Mouse (Mus musculus) ES-E14 (cell line): ENCODE measurements around the gene Obscn. TPM values are rescaled to one million over a fixed set of nuclear protein-coding genes. Genes with fewer than 3 reads are reported as not detected.

ENCODE experiments used
- DNase-seq: peaks from one replicate; pipeline ENCODE4 v3.0.0-alpha.2; 2013; ENCODE audit warnings: low read depth, low spot score
- H3K27ac ChIP-seq: 2 replicates; pipeline ENCODE4 v1.5.1; 2012; ENCODE audit warnings: low read depth, mild to moderate bottlenecking, low read length, moderate library complexity, mixed read lengths; ENCODE audit not compliant: poor library complexity, insufficient read depth, severe bottlenecking
- H3K36me3 ChIP-seq: 2 replicates; pipeline ENCODE4 v1.6.1; 2012; ENCODE audit warnings: mild to moderate bottlenecking, low read length, moderate library complexity, mixed read lengths; ENCODE audit not compliant: control insufficient read depth, poor library complexity, insufficient read depth, severe bottlenecking
- H3K4me1 ChIP-seq, 2 experiments: fragments of 150-350 bp in 1 of 2; sonication (generic) in 1 of 2; 2 replicates each; pipeline ENCODE4 v1.6.1; 2012; ENCODE audit warnings: low read length in 2 of 2, mild to moderate bottlenecking in 1 of 2, mixed read lengths in 1 of 2; ENCODE audit not compliant: control insufficient read depth in 2 of 2, insufficient read depth in 2 of 2, poor library complexity in 1 of 2
- H3K4me3 ChIP-seq, 2 experiments: fragments of 150-350 bp in 1 of 2; sonication (generic) in 1 of 2; 2 replicates each; pipeline ENCODE4 v1.5.1; 2012; ENCODE audit warnings: low read length in 2 of 2, low read depth in 1 of 2, mild to moderate bottlenecking in 1 of 2, mixed read lengths in 1 of 2; ENCODE audit not compliant: insufficient read depth in 1 of 2, poor library complexity in 1 of 2, severe bottlenecking in 1 of 2
- H3K9ac ChIP-seq: 2 replicates; pipeline ENCODE4 v1.6.1; 2012; ENCODE audit warnings: low read depth, mild to moderate bottlenecking, low read length, mixed read lengths; ENCODE audit not compliant: poor library complexity, insufficient read depth, severe bottlenecking
- H3K9me3 ChIP-seq: fragments of 150-350 bp; sonication (generic); 2 replicates; pipeline ENCODE4 v1.6.1; 2012; ENCODE audit warnings: low read depth, mild to moderate bottlenecking, low read length; ENCODE audit not compliant: control insufficient read depth, insufficient read depth
- CHD2 ChIP-seq: IDR thresholded peaks from 2 replicates; pipeline ENCODE4 v1.6.1; 2014; ENCODE audit warnings: mild to moderate bottlenecking, low read depth, low read length, inconsistent platforms
- HCFC1 ChIP-seq: IDR thresholded peaks from 2 replicates; pipeline ENCODE4 v1.6.1; 2012; ENCODE audit warnings: low read length, inconsistent platforms, borderline replicate concordance; ENCODE audit not compliant: insufficient read depth
- MAFK ChIP-seq: IDR thresholded peaks from 2 replicates; pipeline ENCODE4 v1.6.1; 2014; ENCODE audit warnings: mild to moderate bottlenecking, low read depth, low read length, inconsistent platforms; ENCODE audit not compliant: insufficient read depth
- ZC3H11A ChIP-seq: IDR thresholded peaks from 2 replicates; pipeline ENCODE4 v1.6.1; 2012; ENCODE audit warnings: low read depth, mild to moderate bottlenecking, inconsistent platforms, low read length, borderline replicate concordance
- ZNF384 ChIP-seq: IDR thresholded peaks from 2 replicates; pipeline ENCODE4 v1.6.1; 2012; ENCODE audit warnings: low read depth, low read length, inconsistent platforms
- in situ Hi-C, 2 experiments: fragments of 600-800 bp; cut with MboI; formaldehyde crosslinking; loops; one replicate each; pipeline ENCODE4 v1.15.1; 2025; ENCODE audit warnings: low sequenced_read_pairs in 2 of 2, inconsistent platforms in 1 of 2; ENCODE audit not compliant: unreplicated experiment in 2 of 2
- total RNA-seq: library from RNA; depleted of rRNA; stranded (reverse); fragments of 300-350 nt; gene quantifications from 2 replicates; pipeline ENCODE4 v1.2.3, GENCODE M21; 2012

Obscn gene
- total RNA-seq, 1 experiment, result 0.36 TPM

- H3K36me3 ChIP-seq, result peaks cover 37% of the 10 kb centered on the region
- no peak overlapping the region for H3K4me3 ChIP-seq
Measured at GRCm38 (mm10) chr11:58981541-58982447, 154.4 kb downstream of the Obscn start.

GRCm38 (mm10) chr11:58980381-58980990, 155.7 kb downstream of the Obscn start:
- Histone ChIP-seq H3K27ac (no peak overlapping the region), H3K9ac (peak overlapping the region; percentile 75; the same call in 1 of the 2 replicates), H3K4me3 (peak overlapping the region; percentile 81 to 95; a peak in 2 of 4 replicates), H3K36me3 (peaks cover 28% of the 10 kb centered on the region), H3K9me3 (no peaks in the 10 kb centered on the region), H3K4me1 (peaks cover 3 to 13% of the 10 kb centered on the region in 2 experiments; a peak in 3 of 4 replicates)
- DNase-seq, result no peak
- TF ChIP-seq MAFK (no peak), CHD2 (no peak), HCFC1 (no peak)
- in situ Hi-C loops, result no loop called here

More at GRCm38 (mm10) chr11:58981541-58982447, 154.4 kb downstream of the Obscn start:
- H3K9ac ChIP-seq, result no peak overlapping the region
- in situ Hi-C loops, result no loop called here
- TF ChIP-seq CHD2 (no peak), HCFC1 (no peak), MAFK (no peak), ZC3H11A (no peak), ZNF384 (no peak)
- H3K27ac ChIP-seq, result no peak overlapping the region
- no peak for DNase-seq
- H3K9me3 ChIP-seq, result no peaks in the 10 kb centered on the region
- H3K4me1 ChIP-seq, result peaks cover 3 to 13% of the 10 kb centered on the region in 2 experiments; a peak in 3 of 4 replicates

GRCm38 (mm10) chr11:58979661-58980060, 156.5 kb downstream of the Obscn start:
- H3K27ac ChIP-seq, result peak overlapping the region; percentile 29; the same call in 1 of the 2 replicates
- peak overlapping the region; percentile 75 for H3K9ac ChIP-seq
- DNase-seq, result no peak
- peaks cover 3 to 13% of the 10 kb centered on the region in 2 experiments; a peak in 3 of 4 replicates for H3K4me1 ChIP-seq
- H3K4me3 ChIP-seq, result peak overlapping the region; percentile 81 to 95
- H3K36me3 ChIP-seq, result peaks cover 19% of the 10 kb centered on the region
- no peaks in the 10 kb centered on the region for H3K9me3 ChIP-seq
- in situ Hi-C loops, result no loop called here
- TF ChIP-seq HCFC1 (no peak), ZC3H11A (no peak), CHD2 (no peak), ZNF384 (no peak)

GRCm38 (mm10) chr11:58979183-58979582, 157.0 kb downstream of the Obscn start:
- Histone ChIP-seq H3K4me1 (peaks cover 3 to 13% of the 10 kb centered on the region in 2 experiments; a peak in 3 of 4 replicates), H3K4me3 (peak overlapping the region; percentile 81 to 95), H3K27ac (peak overlapping the region; percentile 29; the same call in 1 of the 2 replicates), H3K9me3 (no peaks in the 10 kb centered on the region), H3K9ac (peak overlapping the region; percentile 75), H3K36me3 (peaks cover 18% of the 10 kb centered on the region)
- no peak for DNase-seq
- in situ Hi-C loops, result no loop called here
- TF ChIP-seq ZNF384 (no peak), ZC3H11A (no peak), MAFK (no peak), HCFC1 (no peak), CHD2 (no peak)
